ENCODE assay signal across 8 mouse cellular contexts in genomic region chr13:97240279-97240964, GRCm38 (mm10). TPM values are rescaled to one million over a fixed set of nuclear protein-coding genes. Genes with fewer than 3 reads are reported as not detected.
DNase-seq lines count a peak whose midpoint lies in the region; ATAC-seq and TF ChIP-seq lines count a peak whose summit lies in the region.

No protein-coding gene starts in this region.

- POLR2A ChIA-PET in Patski (lab: Charles Lee) = interaction anchor here (1.1 to 1.2 kb wide), 2 partner anchors 17 to 634 kb away, joined by 4 to 6 read pairs; no protein-coding TSS in a partner anchor

- peak overlapping the region; percentile 95 for H3K27ac ChIP-seq in hindbrain, embryonic 15.5 days (replicated peaks)

- peak; percentile 35 for ATAC-seq in Patski
- ATAC-seq in hindbrain, embryonic 15.5 days (ENCODE audit: low FRiP score, low read depth) = peak; percentile 68
- ATAC-seq in megakaryocyte-erythroid progenitor cell, adult 5-6 weeks (replicated peaks; ENCODE audit: low FRiP score, low TSS enrichment, poor library complexity, severe bottlenecking) = peak; percentile 73
- ATAC-seq in activated CD4-positive, CD25-positive, alpha-beta regulatory T cell, adult 4 months = no peak

- H3K4me2 ChIP-seq in hindbrain, embryonic 15.5 days = peak overlapping the region; percentile 91

- H3K4me3 ChIP-seq in hindbrain, embryonic 15.5 days = peak overlapping the region; percentile 86

- no peak for TF ChIP-seq CTCF in Patski (IDR thresholded peaks at IDR 0.05)

- no peaks in the 10 kb centered on the region for H3K27me3 ChIP-seq in Patski
- H3K27me3 ChIP-seq in hindbrain, embryonic 15.5 days = no peaks in the 10 kb centered on the region

- H3K36me3 ChIP-seq in hindbrain, embryonic 15.5 days = no peaks in the 10 kb centered on the region

- no peaks in the 10 kb centered on the region for H3K9me3 ChIP-seq in hindbrain, embryonic 15.5 days

- H3K9ac ChIP-seq in hindbrain, embryonic 15.5 days = peak overlapping the region; percentile 92

- peaks cover 63% of the 10 kb centered on the region for H3K4me1 ChIP-seq in hindbrain, embryonic 15.5 days (replicated peaks)

- CTCF ChIA-PET in Patski (lab: Charles Lee) = interaction anchor here (0.8 to 6.6 kb wide), 10 partner anchors 8 to 699 kb away, joined by 3 to 49 read pairs (median 4); no protein-coding TSS in a partner anchor

- in situ Hi-C loops in Patski (cut with MboI; ENCODE audit: low pct_unique_long_range_greater_than_20kb) = loop anchor here (10.0 kb wide), 1 partner anchor 304 kb away; no protein-coding TSS in a partner anchor

- WGBS in hindbrain, embryonic 15.5 days = under 1% methylated on average over 34 of the region's 36 CpGs

- DNase-seq in Patski (ENCODE audit: low read depth, low spot score) = no peak
- DNase-seq in cerebellum, adult 9-11 months = peak; percentile 48
- peak; percentile 81 for DNase-seq in gastrocnemius, adult 18-20 months (ENCODE audit: low spot score)
- peak; percentile 78 to 87 for DNase-seq in left cerebral cortex, postnatal 25 days (ENCODE audit: low spot score in 2 of 2)
- DNase-seq in right cerebral cortex, postnatal 36 days (ENCODE audit: low spot score in 2 of 2) = peak; percentile 75 to 78

- intact Hi-C loops in left cerebral cortex, postnatal 25 days (cut with DNase I) = loop anchor here (2.0 to 10.0 kb wide), 8 partner anchors 147 to 534 kb away; no protein-coding TSS in a partner anchor

RNA-seq across cellular contexts. Expression of gene Enc1, which starts 0.5 kb away (rescaled TPM):
- polyA plus RNA-seq in Patski (2021) = 43.7 TPM
- 1 to 10 TPM; 2.4 to 2.6 TPM for total RNA-seq in gastrocnemius, adult 18-20 months (2021)
- 57.3 and 59.7 TPM in 2 replicates for polyA plus RNA-seq in hindbrain, embryonic 15.5 days (2015; fragmentation: Nextera tagmentation; extraction: Ambion mirVana)
- 100 to 1,000 TPM; 573 to 716 TPM for total RNA-seq in left cerebral cortex, postnatal 25 days (2021)
- total RNA-seq in megakaryocyte-erythroid progenitor cell, adult 5-6 weeks (2014; fragmentation: Nextera tagmentation) = 2.1 and 3.9 TPM in 2 replicates
- total RNA-seq in megakaryocyte-erythroid progenitor cell, adult 5-6 weeks (2017) = 3.9 and 4.6 TPM in 2 replicates
- 1 to 10 TPM; 3.0 to 3.8 TPM for polyA plus RNA-seq in activated CD4-positive, CD25-positive, alpha-beta regulatory T cell, adult 4 months (2017; shearing (Covaris generic))

RNA-seq across cellular contexts. Expression of gene Hexb, which starts 42.3 kb away (rescaled TPM):
- polyA plus RNA-seq in Patski (2021) = 135 TPM
- total RNA-seq in gastrocnemius, adult 18-20 months (2021) = 1 to 10 TPM; 8.6 to 9.5 TPM
- 45.2 and 52.9 TPM in 2 replicates for polyA plus RNA-seq in hindbrain, embryonic 15.5 days (2015; fragmentation: Nextera tagmentation; extraction: Ambion mirVana)
- total RNA-seq in left cerebral cortex, postnatal 25 days (2021) = 100 to 1,000 TPM; 108 to 122 TPM
- total RNA-seq in megakaryocyte-erythroid progenitor cell, adult 5-6 weeks (2014; fragmentation: Nextera tagmentation) = 4.1 and 10.7 TPM in 2 replicates
- 6.2 and 9.4 TPM in 2 replicates for total RNA-seq in megakaryocyte-erythroid progenitor cell, adult 5-6 weeks (2017)
- polyA plus RNA-seq in activated CD4-positive, CD25-positive, alpha-beta regulatory T cell, adult 4 months (2017; shearing (Covaris generic)) = 10 to 100 TPM; 76.8 to 77.4 TPM

Comparison
In these comparisons a context has a peak if more than half of its experiments do, and no peak if none do; other contexts are left out.
1. RNA of gene Enc1, which starts 0.5 kb away (total RNA-seq): 573 to 716 TPM in left cerebral cortex, postnatal 25 days; 2.1 to 4.6 TPM in megakaryocyte-erythroid progenitor cell, adult 5-6 weeks and 2.4 to 2.6 TPM in gastrocnemius, adult 18-20 months; every median in the first group is over 100 times any median in the second.
2. RNA of gene Hexb, which starts 42.3 kb away (total RNA-seq): 108 to 122 TPM in left cerebral cortex, postnatal 25 days; 4.1 to 10.7 TPM in megakaryocyte-erythroid progenitor cell, adult 5-6 weeks and 8.6 to 9.5 TPM in gastrocnemius, adult 18-20 months; every median in the first group is over 4 times any median in the second.